In genomic region chr13:63120296-63120695, GRCm38 (mm10) we compare ENCODE assay signal across 21 mouse cellular contexts.
DNase-seq lines count a peak whose midpoint lies in the region; ATAC-seq and TF ChIP-seq lines count a peak whose summit lies in the region.
"Had no signal": no experiment of that assay in that cellular context is flagged by ENCODE, and none has a peak within 500 bp of the region (broad histone marks: within the 10 kb centered on the region; RNA-seq: fewer than 3 reads in every experiment).

No protein-coding gene starts in this region.

- intact Hi-C loops in heart, postnatal 10 days (cut with DNase I) = no loop called here
- intact Hi-C loops in left cerebral cortex, postnatal 10 days (cut with DNase I) = no loop called here

- TF ChIP-seq CTCF in embryonic fibroblast, embryonic 13.5 days (IDR thresholded peaks at IDR 0.05; ENCODE audit: borderline replicate concordance, insufficient read depth, low read length) = no peak

- H3K9me3 ChIP-seq in stomach, embryonic 15.5 days = no peaks in the 10 kb centered on the region
- H3K9me3 ChIP-seq: forebrain, embryonic 15.5 days; liver, embryonic 12.5 days; midbrain, embryonic 13.5 days; neural tube, embryonic 13.5 days had no signal

- H3K27ac ChIP-seq in embryonic fibroblast, embryonic 13.5 days (ENCODE audit: insufficient read depth, low read length) = peak overlapping the region; percentile 99
- H3K27ac ChIP-seq in stomach, embryonic 15.5 days = peak overlapping the region; percentile 42; the same call in 1 of the 2 replicates
- H3K27ac ChIP-seq: forebrain, embryonic 15.5 days; hindbrain, embryonic 14.5 days; liver, embryonic 12.5 days; midbrain, embryonic 13.5 days; neural tube, embryonic 13.5 days had no signal

- no peak for TF ChIP-seq POLR2A in embryonic fibroblast, embryonic 13.5 days (IDR thresholded peaks at IDR 0.05; ENCODE audit: low read depth, low read length)

- no peak overlapping the region for H3K4me3 ChIP-seq in embryonic fibroblast, embryonic 13.5 days (ENCODE audit: insufficient read depth, low read length)
- H3K4me3 ChIP-seq in stomach, embryonic 15.5 days (replicated peaks) = no peak overlapping the region
- H3K4me3 ChIP-seq: forebrain, embryonic 15.5 days; liver, embryonic 12.5 days; midbrain, embryonic 13.5 days; neural tube, embryonic 13.5 days had no signal

- peak; percentile 40 to 41 for DNase-seq in heart, postnatal 10 days
- no peak for DNase-seq in heart, adult 8-10 months (ENCODE audit: low spot score)
- DNase-seq in MN1 (ENCODE audit: low spot score) = peak; percentile 68
- no peak for DNase-seq in thymus, postnatal 36 days
- no peak for DNase-seq in left cerebral cortex, postnatal 10 days (ENCODE audit: extremely low spot score in 1 of 2, low spot score in 2 of 2)
- DNase-seq: adrenal gland, postnatal 10 days; cerebellum, adult 9-11 months; kidney, adult 11 months; kidney, postnatal 10 days; layer of hippocampus, postnatal 36 days; lung, embryonic 14.5 days; right cerebral cortex, adult 18-20 months; thymus, adult 2 months had no signal

- H3K4me2 ChIP-seq in stomach, embryonic 15.5 days = no peak overlapping the region
- H3K4me2 ChIP-seq: forebrain, embryonic 15.5 days; hindbrain, embryonic 14.5 days; liver, embryonic 12.5 days; lung, embryonic 14.5 days; midbrain, embryonic 13.5 days; neural tube, embryonic 13.5 days had no signal

- H3K9ac ChIP-seq in stomach, embryonic 15.5 days = no peak overlapping the region
- H3K9ac ChIP-seq: forebrain, embryonic 15.5 days; hindbrain, embryonic 14.5 days; liver, embryonic 12.5 days; lung, embryonic 14.5 days; midbrain, embryonic 13.5 days; neural tube, embryonic 13.5 days had no signal

- WGBS in stomach, embryonic 15.5 days = 70% methylated on average over 2 of the region's 2 CpGs

- ATAC-seq in stomach, embryonic 15.5 days (ENCODE audit: insufficient read depth, low FRiP score, low read depth) = no peak; the same call in 1 of the 2 replicates
- ATAC-seq: activated CD4-positive, CD25-positive, alpha-beta regulatory T cell, adult 4 months; forebrain, embryonic 15.5 days; liver, embryonic 12.5 days; midbrain, embryonic 13.5 days had no signal

- H3K27me3 ChIP-seq in stomach, embryonic 15.5 days (replicated peaks) = no peaks in the 10 kb centered on the region
- H3K27me3 ChIP-seq: forebrain, embryonic 15.5 days; liver, embryonic 12.5 days; midbrain, embryonic 13.5 days; neural tube, embryonic 13.5 days had no signal

- no peaks in the 10 kb centered on the region for H3K36me3 ChIP-seq in stomach, embryonic 15.5 days
- H3K36me3 ChIP-seq: forebrain, embryonic 15.5 days; liver, embryonic 12.5 days; midbrain, embryonic 13.5 days; neural tube, embryonic 13.5 days had no signal

- peaks cover 12% of the 10 kb centered on the region for H3K4me1 ChIP-seq in embryonic fibroblast, embryonic 13.5 days (ENCODE audit: control insufficient read depth, insufficient read depth, low read length)
- H3K4me1 ChIP-seq in stomach, embryonic 15.5 days = 0 out of 2 replicates have a peak, but pooled peaks cover 2% of the 10 kb centered on the region
- H3K4me1 ChIP-seq: forebrain, embryonic 15.5 days; liver, embryonic 12.5 days; midbrain, embryonic 13.5 days; neural tube, embryonic 13.5 days had no signal

Comparison
In these comparisons a context has a peak if more than half of its experiments do, and no peak if none do; other contexts are left out.
1. DNase-seq: peak in heart, postnatal 10 days (2 of 2) and MN1 (single experiment); none in heart, adult 8-10 months (single experiment), thymus, postnatal 36 days (0 of 2) and left cerebral cortex, postnatal 10 days (0 of 2).